In genomic region chr3:158362091-158362490, GRCm38 (mm10) we compare ENCODE assay signal across 19 mouse cellular contexts.
"Had no signal": no experiment of that assay in that cellular context is flagged by ENCODE, and none has a peak within 500 bp of the region (broad histone marks: within the 10 kb centered on the region; RNA-seq: fewer than 3 reads in every experiment).

No protein-coding gene starts in this region.

- H3K36me3 ChIP-seq: kidney, embryonic 15.5 days; liver, embryonic 13.5 days; midbrain, embryonic 15.5 days; neural tube, embryonic 13.5 days had no signal

- H3K27me3 ChIP-seq: kidney, embryonic 15.5 days; liver, embryonic 13.5 days; midbrain, embryonic 15.5 days; neural tube, embryonic 13.5 days had no signal

- ATAC-seq: midbrain, embryonic 15.5 days had no signal

- DNase-seq: kidney, adult 11 months; kidney, adult 8-10 months; kidney, postnatal 10 days; layer of hippocampus, adult 9-11 months; liver, embryonic 13.5 days; lung, adult 2 months; lung, postnatal 14 days; lung, postnatal 4 days; retina, postnatal 1 day; right cerebral cortex, postnatal 14 days; right cerebral cortex, postnatal 4 days; thymus, postnatal 25 days had no signal

- H3K9me3 ChIP-seq: kidney, embryonic 15.5 days; liver, embryonic 13.5 days; midbrain, embryonic 15.5 days; neural tube, embryonic 13.5 days had no signal

- H3K4me1 ChIP-seq: kidney, embryonic 15.5 days; liver, embryonic 13.5 days; midbrain, embryonic 15.5 days; neural tube, embryonic 13.5 days had no signal

- H3K9ac ChIP-seq: kidney, embryonic 15.5 days; liver, embryonic 13.5 days; midbrain, embryonic 15.5 days; neural tube, embryonic 13.5 days had no signal

- H3K4me2 ChIP-seq: kidney, embryonic 15.5 days; liver, embryonic 13.5 days; midbrain, embryonic 11.5 days; midbrain, embryonic 15.5 days; neural tube, embryonic 13.5 days had no signal

- H3K4me3 ChIP-seq: kidney, embryonic 15.5 days; layer of hippocampus, adult 2 months; liver, embryonic 13.5 days; midbrain, embryonic 15.5 days; myocyte; neural tube, embryonic 13.5 days had no signal

- H3K27ac ChIP-seq: kidney, embryonic 15.5 days; layer of hippocampus, adult 2 months; liver, embryonic 13.5 days; midbrain, embryonic 15.5 days; neural tube, embryonic 13.5 days; stomach, postnatal 0 days had no signal
